Mouse (Mus musculus) Patski (cell line): ENCODE data around the gene Rgma. TPM values are rescaled to one million over a fixed set of nuclear protein-coding genes. Genes with fewer than 3 reads are reported as not detected.

Experiments
- ATAC-seq: fragments of 100-300 bp; one replicate; pipeline ENCODE4 v1.8.0; 2021
- CTCF ChIA-PET: fragments of 350-600 bp; sonication (Branson Sonifier 250); formaldehyde crosslinking; loops from one replicate; lab custom pipeline; 2022; ENCODE audit warnings: inconsistent platforms; lab: Charles Lee
- POLR2A ChIA-PET: fragments of 350-600 bp; sonication (Branson Sonifier 250); formaldehyde crosslinking; loops from one replicate; lab custom pipeline; 2022; ENCODE audit warnings: antibody characterized with exemption, inconsistent platforms; lab: Charles Lee
- DNase-seq: peaks from one replicate; pipeline ENCODE4 v3.0.0-alpha.2; 2011; ENCODE audit warnings: low read depth, low spot score
- H3K27me3 ChIP-seq: fragments of 371-371 bp; one replicate; pipeline ENCODE4 v1.5.1; 2021
- CTCF ChIP-seq: fragments of 100-300 bp; IDR thresholded peaks from one replicate; pipeline ENCODE4 v1.5.1; 2021
- in situ Hi-C: fragments of 300-500 bp; cut with MboI; formaldehyde crosslinking; loops from 3 replicates; pipeline ENCODE4 v1.11.1; 2018; ENCODE audit warnings: low pct_unique_long_range_greater_than_20kb, mixed read lengths
- polyA plus RNA-seq: library from polyadenylated mRNA; unstranded; gene quantifications from one replicate; pipeline ENCODE4 v1.2.3, GENCODE M21; 2021

Gene Rgma
- polyA plus RNA-seq, 1 experiment from 2014 or later: 14.6 TPM

- CTCF ChIA-PET: interaction anchor here (1.2 kb wide), 1 partner anchor 9 kb away, joined by 5 read pairs; no protein-coding TSS in a partner anchor
- no peak for TF ChIP-seq CTCF
- POLR2A ChIA-PET: interaction anchor here (0.6 kb wide), 1 partner anchor 97 kb away, joined by 3 read pairs; no protein-coding TSS in a partner anchor
- in situ Hi-C loops: loop anchor here (25.0 kb wide), 1 partner anchor 910 kb away; no protein-coding TSS in a partner anchor
- no peak for ATAC-seq
- no peaks in the 10 kb centered on the region for H3K27me3 ChIP-seq
- no peak for DNase-seq
Observed at GRCm38 (mm10) chr7:73426752-73427386, 51.6 kb downstream of the Rgma start.

DNA sequence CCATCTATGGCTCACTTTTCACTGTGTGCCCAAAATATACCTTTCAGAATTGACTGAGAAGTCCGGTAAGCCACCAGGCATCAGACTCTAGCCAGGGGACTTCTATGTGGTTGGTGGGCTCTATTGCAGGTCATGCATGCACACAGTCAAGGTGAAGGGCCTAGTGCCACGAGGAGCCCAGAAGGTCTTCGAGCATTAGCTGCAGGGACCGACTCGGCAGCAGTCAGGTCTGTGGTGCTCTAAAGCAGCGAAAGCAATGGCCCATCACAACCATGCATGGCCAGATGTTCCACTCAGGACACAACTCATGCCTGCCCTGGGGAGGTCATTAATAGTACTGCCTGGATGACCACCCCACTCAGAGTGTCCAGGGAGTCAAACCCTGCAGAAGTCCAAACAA is 52.5 kb downstream of the Rgma start:
- ATAC-seq: no peak
- CTCF ChIA-PET: interaction anchor here (1.2 kb wide), 1 partner anchor 8 kb away, joined by 5 read pairs; no protein-coding TSS in a partner anchor
- TF ChIP-seq CTCF: no peak
- no peak for DNase-seq
- in situ Hi-C loops: loop anchor here (25.0 kb wide), 1 partner anchor 910 kb away; no protein-coding TSS in a partner anchor
- H3K27me3 ChIP-seq: no peaks in the 10 kb centered on the region
- POLR2A ChIA-PET: no interaction called here

DNA sequence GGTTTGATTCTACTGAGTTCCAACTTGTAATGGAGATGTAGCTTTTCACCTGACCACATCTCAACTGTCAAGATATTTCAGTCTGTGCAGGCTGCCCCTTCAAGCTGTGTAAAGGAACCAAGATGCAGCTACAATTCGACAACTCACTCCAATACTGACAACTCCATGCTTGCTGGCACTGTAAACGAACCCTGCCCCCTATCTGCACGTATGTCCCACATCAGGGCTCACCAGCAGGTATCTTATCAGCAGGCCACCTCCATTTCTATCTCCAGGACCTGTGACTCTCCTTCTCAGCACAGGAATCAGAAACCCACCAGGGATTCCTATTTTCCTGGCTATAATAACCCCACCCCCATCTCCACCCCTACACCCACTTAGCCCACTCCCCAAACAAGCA is 53.2 kb downstream of the Rgma start:
- no peaks in the 10 kb centered on the region for H3K27me3 ChIP-seq
- ATAC-seq (no peak), DNase-seq (no peak)
- in situ Hi-C loops: loop anchor here (25.0 kb wide), 1 partner anchor 909 kb away; no protein-coding TSS in a partner anchor
- ChIA-PET CTCF (no interaction called here), POLR2A (no interaction called here)
- no peak for TF ChIP-seq CTCF

DNA sequence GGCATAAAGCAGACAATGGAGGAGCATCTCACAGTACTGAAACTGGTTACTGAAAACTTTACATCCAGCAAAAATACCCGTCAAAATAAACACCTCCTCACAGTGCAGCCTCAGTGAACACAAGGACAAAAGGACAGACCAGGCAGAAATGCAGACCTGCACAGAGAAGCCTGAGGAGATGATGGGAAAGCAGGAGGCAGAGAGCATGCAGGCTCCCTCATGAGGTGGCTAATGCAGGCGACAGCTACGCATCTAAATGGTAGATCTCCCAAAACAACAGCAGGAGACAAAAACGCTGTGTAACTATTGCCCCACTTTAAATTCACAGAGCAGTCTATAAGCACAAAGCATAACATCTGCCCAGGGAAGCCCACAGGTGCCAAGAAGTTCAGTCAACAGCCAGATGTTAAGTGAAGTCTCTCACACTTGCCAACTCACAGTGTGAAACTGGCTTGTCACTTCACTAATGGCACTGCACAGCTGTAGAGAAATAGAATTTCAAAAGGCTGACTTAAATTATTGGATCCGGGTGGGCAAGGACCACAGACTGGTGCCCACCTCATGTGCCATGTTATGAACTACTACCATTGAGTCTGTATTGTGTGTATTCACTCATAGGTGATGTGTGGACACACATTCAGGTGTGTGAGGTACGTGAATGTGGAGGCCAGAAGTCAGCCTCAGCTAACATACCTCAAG is 58.5 kb downstream of the Rgma start:
- in situ Hi-C loops: loop anchor here (25.0 kb wide), 1 partner anchor 904 kb away; no protein-coding TSS in a partner anchor
- ChIA-PET POLR2A (no interaction called here), CTCF (interaction anchor here (0.6 to 1.1 kb wide), 3 partner anchors 11 to 29 kb away, joined by 3 read pairs; no protein-coding TSS in a partner anchor)
- H3K27me3 ChIP-seq: no peaks in the 10 kb centered on the region
- no peak for TF ChIP-seq CTCF
- DNase-seq: no peak
- ATAC-seq: no peak

GRCm38 (mm10) chr7:73434336-73434677 is 59.0 kb downstream of the Rgma start:
- DNase-seq: no peak
- POLR2A ChIA-PET: no interaction called here
- CTCF ChIA-PET: interaction anchor here (0.6 to 1.1 kb wide), 3 partner anchors 12 to 29 kb away, joined by 3 read pairs; no protein-coding TSS in a partner anchor

GRCm38 (mm10) chr7:73435685-73436084 is 60.4 kb downstream of the Rgma start:
- ATAC-seq (no peak), DNase-seq (no peak)
- in situ Hi-C loops: loop anchor here (25.0 kb wide), 1 partner anchor 902 kb away; no protein-coding TSS in a partner anchor
- CTCF ChIA-PET: interaction anchor here (0.8 to 1.4 kb wide), 4 partner anchors 8 to 1032 kb away, joined by 3 to 5 read pairs (median 3); no protein-coding TSS in a partner anchor
- peak; percentile 66 for TF ChIP-seq CTCF
- H3K27me3 ChIP-seq: no peaks in the 10 kb centered on the region
- POLR2A ChIA-PET: no interaction called here

More at GRCm38 (mm10) chr7:73434336-73434677, 59.0 kb downstream of the Rgma start:
- TF ChIP-seq CTCF: no peak
- in situ Hi-C loops: loop anchor here (25.0 kb wide), 1 partner anchor 903 kb away; no protein-coding TSS in a partner anchor
- no peak for ATAC-seq
- no peaks in the 10 kb centered on the region for H3K27me3 ChIP-seq

- DNase-seq (no peak), ATAC-seq (no peak)
- no peaks in the 10 kb centered on the region for H3K27me3 ChIP-seq
- ChIA-PET POLR2A (no interaction called here), CTCF (interaction anchor here (1.0 to 1.3 kb wide), 3 partner anchors 35 to 187 kb away, joined by 3 to 4 read pairs (median 3); no protein-coding TSS in a partner anchor)
- in situ Hi-C loops: loop anchor here (25.0 kb wide), 1 partner anchor 895 kb away; no protein-coding TSS in a partner anchor
- TF ChIP-seq CTCF: no peak
Observed at GRCm38 (mm10) chr7:73441802-73442201, 66.5 kb downstream of the Rgma start.

DNA sequence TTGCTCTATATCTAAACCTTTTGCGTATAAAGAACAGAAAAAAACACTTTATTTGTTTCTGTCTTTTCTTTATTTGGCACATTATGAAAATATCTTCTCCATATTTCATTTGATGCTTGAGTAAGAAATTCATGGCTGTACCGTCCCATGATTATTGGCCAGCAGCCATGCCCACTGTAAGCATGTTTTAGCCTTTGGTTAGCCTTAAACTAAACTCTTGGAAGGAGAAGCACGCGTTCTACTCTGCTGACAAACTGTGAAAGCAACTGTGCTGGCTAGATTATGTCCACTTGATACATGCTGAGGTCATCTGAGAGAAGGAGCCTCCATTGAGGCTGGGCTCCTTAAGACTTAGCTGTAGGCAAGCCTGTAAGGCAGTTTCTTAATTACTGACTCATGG is 66.9 kb downstream of the Rgma start:
- ChIA-PET POLR2A (no interaction called here), CTCF (interaction anchor here (1.0 kb wide), 2 partner anchors 34 to 186 kb away, joined by 3 to 4 read pairs; no protein-coding TSS in a partner anchor)
- no peaks in the 10 kb centered on the region for H3K27me3 ChIP-seq
- ATAC-seq (no peak), DNase-seq (no peak)
- TF ChIP-seq CTCF: no peak
- in situ Hi-C loops: loop anchor here (25.0 kb wide), 1 partner anchor 895 kb away; no protein-coding TSS in a partner anchor

GRCm38 (mm10) chr7:73451594-73451993 is 76.3 kb downstream of the Rgma start:
- no peaks in the 10 kb centered on the region for H3K27me3 ChIP-seq
- CTCF ChIA-PET: interaction anchor here (1.2 kb wide), 1 partner anchor 38 kb away, joined by 3 read pairs; no protein-coding TSS in a partner anchor
- ATAC-seq (no peak), DNase-seq (no peak)
- POLR2A ChIA-PET: no interaction called here
- no peak for TF ChIP-seq CTCF
- in situ Hi-C loops: loop anchor here (5.0 kb wide), 1 partner anchor 186 kb away; no protein-coding TSS in a partner anchor

DNA sequence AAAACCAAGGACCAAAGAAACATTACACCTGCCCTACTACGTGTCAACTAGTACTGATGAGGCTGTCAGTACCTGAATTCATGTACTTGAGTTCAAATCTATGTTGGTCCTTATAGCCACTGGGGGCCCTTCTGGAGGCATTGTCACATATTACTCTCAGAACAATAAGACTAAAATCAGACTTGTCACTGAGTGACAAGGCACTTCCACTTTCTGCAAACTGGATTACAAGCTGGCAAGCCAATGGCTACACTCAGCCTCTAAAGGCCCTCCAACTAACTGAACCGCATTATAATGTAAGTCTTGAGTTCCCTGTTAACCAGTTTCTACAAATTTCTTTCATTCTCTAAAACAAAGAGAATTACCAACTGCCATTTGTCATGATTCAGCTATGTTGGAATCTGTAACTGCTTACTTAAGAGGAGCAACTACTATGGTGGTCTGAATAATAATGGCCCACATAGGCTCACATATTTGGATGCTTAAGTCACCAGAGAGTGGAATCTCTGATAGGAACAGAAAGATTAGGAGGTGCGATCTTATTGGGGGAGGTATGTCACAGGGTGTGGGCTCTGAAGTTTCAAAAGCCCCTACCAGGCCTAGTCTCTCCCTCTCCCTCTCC is 77.0 kb downstream of the Rgma start:
- ChIA-PET POLR2A (no interaction called here), CTCF (interaction anchor here (0.8 kb wide), 1 partner anchor 20 kb away, joined by 3 read pairs; no protein-coding TSS in a partner anchor)
- DNase-seq: peak; percentile 15
- no peaks in the 10 kb centered on the region for H3K27me3 ChIP-seq
- in situ Hi-C loops: loop anchor here (5.0 kb wide), 1 partner anchor 185 kb away; no protein-coding TSS in a partner anchor
- ATAC-seq: peak; percentile 75
- no peak for TF ChIP-seq CTCF
